Mouse (Mus musculus): ENCODE results near the gene Pax5.

Pax5 gene

GRCm38 (mm10) chr4:44706865-44707264 is 3.4 kb downstream of the Pax5 start:
- DNase-seq (ENCODE audit: extremely low read depth, insufficient read length, low spot score), result no peak

- DNase-seq (ENCODE audit: extremely low read depth, insufficient read length, low spot score), result no peak
Measured at GRCm38 (mm10) chr4:44705967-44706366, 4.3 kb downstream of the Pax5 start.

GRCm38 (mm10) chr4:44705151-44705550 is 5.1 kb downstream of the Pax5 start:
- DNase-seq (ENCODE audit: extremely low read depth, insufficient read length, low spot score), result no peak

- no peak for DNase-seq (ENCODE audit: extremely low read depth, insufficient read length, low spot score)
Measured at GRCm38 (mm10) chr4:44704369-44704745, 5.9 kb downstream of the Pax5 start.

GRCm38 (mm10) chr4:44703686-44704368 is 6.5 kb downstream of the Pax5 start:
- no peak for DNase-seq (ENCODE audit: extremely low read depth, insufficient read length, low spot score)

- DNase-seq (ENCODE audit: extremely low read depth, insufficient read length, low spot score), result no peak
Measured at GRCm38 (mm10) chr4:44702891-44703685, 7.2 kb downstream of the Pax5 start.

GRCm38 (mm10) chr4:44702011-44702527 is 8.2 kb downstream of the Pax5 start:
- no peak for DNase-seq (ENCODE audit: extremely low read depth, insufficient read length, low spot score)

- DNase-seq (ENCODE audit: extremely low read depth, insufficient read length, low spot score), result no peak
Measured at GRCm38 (mm10) chr4:44701513-44701912, 8.8 kb downstream of the Pax5 start.

- no peak for DNase-seq (ENCODE audit: extremely low read depth, insufficient read length, low spot score)
Measured at GRCm38 (mm10) chr4:44696676-44697075, 13.6 kb downstream of the Pax5 start.

GRCm38 (mm10) chr4:44694369-44694768 is 15.9 kb downstream of the Pax5 start:
- no peak for DNase-seq (ENCODE audit: extremely low read depth, insufficient read length, low spot score)

- DNase-seq (ENCODE audit: extremely low read depth, insufficient read length, low spot score), result no peak
Measured at GRCm38 (mm10) chr4:44685582-44685981, 24.7 kb downstream of the Pax5 start.

GRCm38 (mm10) chr4:44680242-44680897 is 29.9 kb downstream of the Pax5 start:
- no peak for DNase-seq (ENCODE audit: extremely low read depth, insufficient read length, low spot score)

- no peak for DNase-seq (ENCODE audit: extremely low read depth, insufficient read length, low spot score)
Measured at GRCm38 (mm10) chr4:44678641-44679040, 31.6 kb downstream of the Pax5 start.

GRCm38 (mm10) chr4:44678026-44678425 is 32.3 kb downstream of the Pax5 start:
- no peak for DNase-seq (ENCODE audit: extremely low read depth, insufficient read length, low spot score)

- DNase-seq (ENCODE audit: extremely low read depth, insufficient read length, low spot score), result no peak
Measured at GRCm38 (mm10) chr4:44674973-44675372, 35.3 kb downstream of the Pax5 start.

- DNase-seq (ENCODE audit: extremely low read depth, insufficient read length, low spot score), result no peak
Measured at GRCm38 (mm10) chr4:44673726-44674125, 36.6 kb downstream of the Pax5 start.

GRCm38 (mm10) chr4:44672216-44672937 is 37.9 kb downstream of the Pax5 start:
- DNase-seq (ENCODE audit: extremely low read depth, insufficient read length, low spot score), result no peak

- no peak for DNase-seq (ENCODE audit: extremely low read depth, insufficient read length, low spot score)
Measured at GRCm38 (mm10) chr4:44671486-44671885, 38.8 kb downstream of the Pax5 start.

GRCm38 (mm10) chr4:44671035-44671434 is 39.3 kb downstream of the Pax5 start:
- no peak for DNase-seq (ENCODE audit: extremely low read depth, insufficient read length, low spot score)

- no peak for DNase-seq (ENCODE audit: extremely low read depth, insufficient read length, low spot score)
Measured at GRCm38 (mm10) chr4:44670380-44670779, 39.9 kb downstream of the Pax5 start.
